Mouse (Mus musculus) limb, embryonic 14.5 days (tissue): Measurements from ENCODE around the gene Gm11444. TPM values are rescaled to one million over a fixed set of nuclear protein-coding genes. Genes with fewer than 3 reads are reported as not detected.
A peak's percentile ranks its signal among the peaks of the same experiment; 100 is the strongest.

Source experiments
- ATAC-seq: fragments of 200-750 bp; cut with Nextera tagmentation; 2 replicates; pipeline ENCODE4 v1.8.0; 2017; ENCODE audit warnings: low read depth, moderate number of reproducible peaks, moderate TSS enrichment; ENCODE audit not compliant: low FRiP score
- DNase-seq: peaks from one replicate; pipeline ENCODE4 v3.0.0-alpha.2; 2015; ENCODE audit warnings: low spot score
- H3K27ac ChIP-seq: fragments of 300-500 bp; sonication (generic); replicated peaks from 2 replicates; pipeline ENCODE4 v1.5.1; 2014; ENCODE audit warnings: low read depth, mild to moderate bottlenecking, low read length, moderate library complexity, mixed read lengths
- H3K27me3 ChIP-seq: fragments of 300-500 bp; sonication (generic); 2 replicates; pipeline ENCODE4 v1.6.1; 2014; ENCODE audit warnings: low read length, mixed read lengths; ENCODE audit not compliant: control insufficient read depth, insufficient read depth
- H3K36me3 ChIP-seq: fragments of 300-500 bp; sonication (generic); 2 replicates; pipeline ENCODE4 v1.6.1; 2014; ENCODE audit warnings: mild to moderate bottlenecking, low read length, moderate library complexity, mixed read lengths; ENCODE audit not compliant: control insufficient read depth, insufficient read depth
- H3K4me1 ChIP-seq: fragments of 300-500 bp; sonication (generic); 2 replicates; pipeline ENCODE4 v1.6.1; 2014; ENCODE audit warnings: antibody characterized with exemption, low read length, mixed read lengths; ENCODE audit not compliant: control insufficient read depth, insufficient read depth
- H3K4me2 ChIP-seq: fragments of 300-500 bp; sonication (generic); replicated peaks from 2 replicates; pipeline ENCODE4 v1.6.1; 2014; ENCODE audit warnings: low read depth, mild to moderate bottlenecking, low read length, moderate library complexity; ENCODE audit not compliant: severe bottlenecking
- H3K4me3 ChIP-seq: fragments of 300-500 bp; sonication (generic); replicated peaks from 2 replicates; pipeline ENCODE4 v1.5.1; 2014; ENCODE audit warnings: low read length
- H3K9ac ChIP-seq: fragments of 300-500 bp; sonication (generic); 2 replicates; pipeline ENCODE4 v1.6.1; 2014; ENCODE audit warnings: mild to moderate bottlenecking, low read depth, low read length, moderate library complexity; ENCODE audit not compliant: severe bottlenecking
- H3K9me3 ChIP-seq: fragments of 300-500 bp; sonication (generic); 2 replicates; pipeline ENCODE4 v1.6.1; 2016; ENCODE audit warnings: low read length; ENCODE audit not compliant: control insufficient read depth
- POLR2A ChIP-seq: fragments of 200-500 bp; IDR thresholded peaks from 2 replicates; pipeline ENCODE4 v1.8.0; 2012; ENCODE audit warnings: inconsistent platforms, mild to moderate bottlenecking, moderate library complexity, borderline replicate concordance; ENCODE audit not compliant: insufficient read depth, insufficient read length; ENCODE audit errors: extremely low read depth
- WGBS: fragments of 180-500 bp; shearing (Covaris S2); extraction: QIAGEN DNeasy Blood & Tissue Kit; methylation state at CpG from one replicate; pipeline ENCODE4 v1.1.7; 2014; 5-methylcytosine and 5-hydroxymethylcytosine counted together
- polyA plus RNA-seq, 2 experiments: library from polyadenylated mRNA; depleted of rRNA in 1 of 2; stranded (reverse) in 1 of 2; unstranded in 1 of 2; fragments of >200 nt; fragmentation: Nextera tagmentation in 1 of 2; extraction: Ambion mirVana in 1 of 2; gene quantifications; 2 replicates each; pipeline versions ENCODE4 v1.2.1 to v1.2.3; 2012 to 2014

Gene Gm11444
- polyA plus RNA-seq, 2 experiments: not detected

GRCm38 (mm10) chr11:85892771-85893170 is 42.6 kb upstream of the Gm11444 start:
- 0 out of 2 replicates have a peak overlapping the region, but pooled peaks have one; percentile 21 for H3K9ac ChIP-seq
- peak overlapping the region; percentile 73; the same call in 1 of the 2 replicates for H3K4me2 ChIP-seq
- DNase-seq: no peak
- no peak for TF ChIP-seq POLR2A
- peaks cover 43% of the 10 kb centered on the region for H3K27me3 ChIP-seq
- H3K36me3 ChIP-seq: no peaks in the 10 kb centered on the region; the same call in 1 of the 2 replicates
- WGBS: 16% methylated on average over 6 of the region's 6 CpGs
- H3K9me3 ChIP-seq: no peaks in the 10 kb centered on the region
- H3K4me1 ChIP-seq: peaks cover 45% of the 10 kb centered on the region
- H3K27ac ChIP-seq: no peak overlapping the region
- ATAC-seq: no peak
- H3K4me3 ChIP-seq: peak overlapping the region; percentile 59

- Histone ChIP-seq H3K4me1 (peaks cover 40% of the 10 kb centered on the region), H3K27ac (peak overlapping the region; percentile 93), H3K9me3 (no peaks in the 10 kb centered on the region), H3K4me3 (peak overlapping the region; percentile 59), H3K4me2 (peak overlapping the region; percentile 73), H3K9ac (peak overlapping the region; percentile 92), H3K36me3 (no peaks in the 10 kb centered on the region; the same call in 1 of the 2 replicates), H3K27me3 (peaks cover 43% of the 10 kb centered on the region)
- TF ChIP-seq POLR2A: no peak
- ATAC-seq (no peak), DNase-seq (no peak)
- 9% methylated on average over 2 of the region's 2 CpGs for WGBS
Measured at GRCm38 (mm10) chr11:85891692-85892040, 41.5 kb upstream of the Gm11444 start.

GRCm38 (mm10) chr11:85891010-85891691 is 41.0 kb upstream of the Gm11444 start:
- no peaks in the 10 kb centered on the region; the same call in 1 of the 2 replicates for H3K36me3 ChIP-seq
- no peak for DNase-seq
- H3K9me3 ChIP-seq: no peaks in the 10 kb centered on the region
- peak overlapping the region; percentile 93 for H3K27ac ChIP-seq
- ATAC-seq: no peak
- H3K27me3 ChIP-seq: peaks cover 47% of the 10 kb centered on the region
- H3K4me1 ChIP-seq: peaks cover 38% of the 10 kb centered on the region
- no peak for TF ChIP-seq POLR2A
- peak overlapping the region; percentile 92 for H3K9ac ChIP-seq
- peak overlapping the region; percentile 59 for H3K4me3 ChIP-seq
- peak overlapping the region; percentile 73 for H3K4me2 ChIP-seq
- 9% methylated on average over 13 of the region's 13 CpGs for WGBS

- peak overlapping the region; percentile 92 for H3K9ac ChIP-seq
- no peaks in the 10 kb centered on the region for H3K9me3 ChIP-seq
- 9% methylated on average over 13 of the region's 13 CpGs for WGBS
- ATAC-seq: no peak
- DNase-seq: no peak
- H3K4me3 ChIP-seq: peak overlapping the region; percentile 59
- no peaks in the 10 kb centered on the region; the same call in 1 of the 2 replicates for H3K36me3 ChIP-seq
- peaks cover 35% of the 10 kb centered on the region for H3K4me1 ChIP-seq
- H3K27me3 ChIP-seq: peaks cover 49% of the 10 kb centered on the region
- TF ChIP-seq POLR2A: no peak
- peak overlapping the region; percentile 93 for H3K27ac ChIP-seq
- H3K4me2 ChIP-seq: peak overlapping the region; percentile 73
Measured at GRCm38 (mm10) chr11:85890563-85890845, 40.4 kb upstream of the Gm11444 start.

GRCm38 (mm10) chr11:85889730-85890562 is 39.8 kb upstream of the Gm11444 start:
- no peak for TF ChIP-seq POLR2A
- peak overlapping the region; percentile 73 for H3K4me2 ChIP-seq

More at GRCm38 (mm10) chr11:85889730-85890562, 39.8 kb upstream of the Gm11444 start:
- peaks cover 49% of the 10 kb centered on the region for H3K27me3 ChIP-seq
- H3K27ac ChIP-seq: peak overlapping the region; percentile 93
- no peaks in the 10 kb centered on the region for H3K9me3 ChIP-seq
- H3K9ac ChIP-seq: peak overlapping the region; percentile 92
- ATAC-seq (peak; percentile 51), DNase-seq (no peak)
- peaks cover 30% of the 10 kb centered on the region for H3K4me1 ChIP-seq
- H3K4me3 ChIP-seq: peak overlapping the region; percentile 59
- 8% methylated on average over 47 of the region's 47 CpGs for WGBS
- H3K36me3 ChIP-seq: no peaks in the 10 kb centered on the region; the same call in 1 of the 2 replicates
